Comparison of ENCODE assay signal across 19 mouse cellular contexts in the genomic region with DNA sequence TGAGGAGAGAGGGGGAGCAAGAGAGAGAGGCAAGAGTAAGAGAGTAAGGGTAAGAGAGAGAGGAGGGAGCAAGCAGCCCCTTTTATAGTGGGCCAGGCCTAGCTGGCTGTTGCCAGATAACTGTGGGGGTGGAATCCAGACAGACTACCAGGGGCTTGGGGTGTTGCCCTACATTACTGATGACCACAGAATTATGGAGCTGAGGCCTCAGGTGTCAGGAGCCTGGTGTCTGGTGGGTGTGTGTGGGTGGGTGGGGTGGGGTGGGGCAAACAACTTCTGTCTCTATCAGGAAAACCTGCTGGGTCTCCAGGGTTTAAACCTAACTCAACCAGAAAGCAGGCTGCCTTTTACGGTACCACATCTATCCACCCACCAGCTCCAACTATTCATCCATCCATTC. TPM values are rescaled to one million over a fixed set of nuclear protein-coding genes. Genes with fewer than 3 reads are reported as not detected.
DNase-seq lines count a peak whose midpoint lies in the region; ATAC-seq and TF ChIP-seq lines count a peak whose summit lies in the region.
"Had no signal": no experiment of that assay in that cellular context is flagged by ENCODE, and none has a peak within 500 bp of the region (broad histone marks: within the 10 kb centered on the region; RNA-seq: fewer than 3 reads in every experiment).

No protein-coding gene starts in this region.

- H3K27me3 ChIP-seq in liver, embryonic 11.5 days (replicated peaks; ENCODE audit: control insufficient read depth, insufficient read depth, low read length), result peaks cover 15% of the 10 kb centered on the region
- H3K27me3 ChIP-seq in liver, embryonic 12.5 days (replicated peaks), result peaks cover 34% of the 10 kb centered on the region
- H3K27me3 ChIP-seq in liver, embryonic 14.5 days (ENCODE audit: control insufficient read depth, insufficient read depth, low read length), result no peaks in the 10 kb centered on the region
- no peaks in the 10 kb centered on the region for H3K27me3 ChIP-seq in midbrain, embryonic 14.5 days (ENCODE audit: control insufficient read depth, insufficient read depth, low read length)
- H3K27me3 ChIP-seq: forebrain, embryonic 15.5 days had no signal

- H3K4me2 ChIP-seq in liver, embryonic 11.5 days, result no peak overlapping the region
- H3K4me2 ChIP-seq in liver, embryonic 12.5 days, result no peak overlapping the region
- no peak overlapping the region for H3K4me2 ChIP-seq in liver, embryonic 14.5 days (ENCODE audit: low read depth)
- no peak overlapping the region for H3K4me2 ChIP-seq in midbrain, embryonic 14.5 days (ENCODE audit: low read length)
- H3K4me2 ChIP-seq: embryonic facial prominence, embryonic 12.5 days; forebrain, embryonic 13.5 days; forebrain, embryonic 15.5 days had no signal

- no peak for DNase-seq in liver, embryonic 11.5 days (ENCODE audit: low spot score)
- no peak for DNase-seq in liver, embryonic 14.5 days (ENCODE audit: low read depth in 3 of 3, low spot score in 3 of 3)
- no peak for DNase-seq in midbrain, embryonic 14.5 days
- DNase-seq: adrenal gland, postnatal 10 days; adrenal gland, postnatal 25 days; cerebellum, adult 11 months; cerebellum, adult 18-20 months; cerebellum, adult 8-10 months; cerebellum, postnatal 10 days; cerebellum, postnatal 25 days; forebrain, postnatal 0 days had no signal

- H3K9me3 ChIP-seq in liver, embryonic 11.5 days (ENCODE audit: control insufficient read depth, low read length), result no peaks in the 10 kb centered on the region
- no peaks in the 10 kb centered on the region for H3K9me3 ChIP-seq in liver, embryonic 12.5 days (replicated peaks)
- no peaks in the 10 kb centered on the region for H3K9me3 ChIP-seq in liver, embryonic 14.5 days (ENCODE audit: control insufficient read depth, low read length)
- no peaks in the 10 kb centered on the region for H3K9me3 ChIP-seq in midbrain, embryonic 14.5 days (ENCODE audit: control insufficient read depth, low read length)
- H3K9me3 ChIP-seq: embryonic facial prominence, embryonic 10.5 days; embryonic facial prominence, embryonic 12.5 days; forebrain, embryonic 13.5 days; forebrain, embryonic 15.5 days had no signal

- no peak for TF ChIP-seq EP300 in liver, embryonic 14.5 days (IDR thresholded peaks at IDR 0.05; ENCODE audit: low read depth)

- WGBS in liver, embryonic 11.5 days, result 71% methylated on average over 1 of the region's 1 CpGs
- 56% methylated on average over 1 of the region's 1 CpGs for WGBS in liver, embryonic 12.5 days (ENCODE audit: insufficient replicate concordance)
- WGBS in liver, embryonic 14.5 days (ENCODE audit: insufficient replicate concordance), result 54% methylated on average over 1 of the region's 1 CpGs
- WGBS in midbrain, embryonic 14.5 days, result 100% methylated on average over 1 of the region's 1 CpGs

- no peaks in the 10 kb centered on the region for H3K36me3 ChIP-seq in liver, embryonic 11.5 days (ENCODE audit: control insufficient read depth, insufficient read depth, low read length)
- H3K36me3 ChIP-seq in liver, embryonic 12.5 days, result no peaks in the 10 kb centered on the region
- H3K36me3 ChIP-seq in liver, embryonic 14.5 days (replicated peaks; ENCODE audit: control insufficient read depth, insufficient read depth, low read depth), result no peaks in the 10 kb centered on the region
- no peaks in the 10 kb centered on the region for H3K36me3 ChIP-seq in midbrain, embryonic 14.5 days (ENCODE audit: control insufficient read depth, insufficient read depth, low read length)
- H3K36me3 ChIP-seq: embryonic facial prominence, embryonic 10.5 days; embryonic facial prominence, embryonic 12.5 days; forebrain, embryonic 15.5 days had no signal

- H3K27ac ChIP-seq in liver, embryonic 11.5 days (ENCODE audit: low read depth, low read length), result no peak overlapping the region
- H3K27ac ChIP-seq in liver, embryonic 12.5 days, result no peak overlapping the region
- H3K27ac ChIP-seq in liver, embryonic 14.5 days, result no peak overlapping the region
- no peak overlapping the region for H3K27ac ChIP-seq in midbrain, embryonic 14.5 days (replicated peaks; ENCODE audit: low read depth, low read length)
- H3K27ac ChIP-seq: embryonic facial prominence, embryonic 10.5 days; embryonic facial prominence, embryonic 12.5 days; forebrain, embryonic 13.5 days; forebrain, embryonic 15.5 days had no signal

- H3K4me3 ChIP-seq in liver, embryonic 11.5 days (ENCODE audit: low read depth, low read length), result no peak overlapping the region
- H3K4me3 ChIP-seq in liver, embryonic 12.5 days, result no peak overlapping the region
- no peak overlapping the region for H3K4me3 ChIP-seq in liver, embryonic 14.5 days (ENCODE audit: insufficient read depth in 1 of 2, low read depth in 2 of 2, low read length in 2 of 2)
- no peak overlapping the region for H3K4me3 ChIP-seq in midbrain, embryonic 14.5 days (replicated peaks; ENCODE audit: low read depth, low read length)
- H3K4me3 ChIP-seq: embryonic facial prominence, embryonic 10.5 days; embryonic facial prominence, embryonic 12.5 days; forebrain, embryonic 13.5 days; forebrain, embryonic 15.5 days had no signal

- peak; percentile 45; the same call in 1 of the 2 replicates for ATAC-seq in liver, embryonic 11.5 days (replicated peaks; ENCODE audit: low FRiP score)
- ATAC-seq in liver, embryonic 12.5 days, result peak; percentile 55; the same call in 1 of the 2 replicates
- peak; percentile 51; the same call in 1 of the 2 replicates for ATAC-seq in liver, embryonic 14.5 days (ENCODE audit: insufficient read depth)
- no peak for ATAC-seq in midbrain, embryonic 14.5 days (ENCODE audit: low FRiP score, low TSS enrichment)
- ATAC-seq in activated CD4-positive, CD25-positive, alpha-beta regulatory T cell, adult 4 months, result no peak
- ATAC-seq: forebrain, embryonic 13.5 days; forebrain, embryonic 15.5 days; forebrain, postnatal 0 days had no signal

- H3K4me1 ChIP-seq in liver, embryonic 11.5 days (replicated peaks; ENCODE audit: control insufficient read depth, insufficient read depth, low read length), result peaks cover 2% of the 10 kb centered on the region; the same call in 1 of the 2 replicates
- H3K4me1 ChIP-seq in liver, embryonic 12.5 days, result peaks cover 17% of the 10 kb centered on the region; the same call in 1 of the 2 replicates
- no peaks in the 10 kb centered on the region for H3K4me1 ChIP-seq in liver, embryonic 14.5 days (replicated peaks; ENCODE audit: control insufficient read depth in 2 of 2, insufficient read depth in 2 of 2, low read length in 1 of 2)
- no peaks in the 10 kb centered on the region for H3K4me1 ChIP-seq in midbrain, embryonic 14.5 days (ENCODE audit: control insufficient read depth, insufficient read depth, low read length)
- H3K4me1 ChIP-seq: embryonic facial prominence, embryonic 10.5 days; embryonic facial prominence, embryonic 12.5 days; forebrain, embryonic 13.5 days; forebrain, embryonic 15.5 days had no signal

- no peak overlapping the region for H3K9ac ChIP-seq in liver, embryonic 11.5 days (ENCODE audit: low read depth, low read length)
- no peak overlapping the region for H3K9ac ChIP-seq in liver, embryonic 12.5 days
- no peak overlapping the region for H3K9ac ChIP-seq in liver, embryonic 14.5 days (replicated peaks)
- no peak overlapping the region for H3K9ac ChIP-seq in midbrain, embryonic 14.5 days (replicated peaks; ENCODE audit: low read length)
- H3K9ac ChIP-seq: embryonic facial prominence, embryonic 12.5 days; forebrain, embryonic 13.5 days; forebrain, embryonic 15.5 days; forebrain, postnatal 0 days had no signal

- no peak for TF ChIP-seq CTCF in liver, embryonic 14.5 days (IDR thresholded peaks at IDR 0.05; ENCODE audit: low read depth)

RNA-seq across cellular contexts. Expression of gene Cyp4f39, which starts 24.7 kb away (rescaled TPM):
- polyA plus RNA-seq in liver, embryonic 11.5 days (2014; fragmentation: Nextera tagmentation; extraction: Ambion mirVana), result 0.15 and 0.27 TPM in 2 replicates
- 0.32 and 0.50 TPM in 2 replicates for polyA plus RNA-seq in liver, embryonic 12.5 days (2016; fragmentation: Nextera tagmentation; extraction: Ambion mirVana)
- 0.20 and 0.29 TPM in 2 replicates for polyA plus RNA-seq in liver, embryonic 14.5 days (2012; rRNA removed)
- polyA plus RNA-seq in liver, embryonic 14.5 days (2014; fragmentation: Nextera tagmentation; extraction: Ambion mirVana), result 0.71 and 0.83 TPM in 2 replicates
- 0.67 and 0.82 TPM in 2 replicates for polyA plus RNA-seq in midbrain, embryonic 14.5 days (2014; fragmentation: Nextera tagmentation; extraction: Ambion mirVana)
- under 1 TPM in 1 of 2 experiments, not detected in 1; 0.68 TPM for polyA plus RNA-seq in activated CD4-positive, CD25-positive, alpha-beta regulatory T cell, adult 4 months (2017; shearing (Covaris generic))
- polyA plus RNA-seq: cortical plate, adult 2 months had no signal

RNA-seq across cellular contexts. Expression of gene Cyp4f17, which starts 28.6 kb away (rescaled TPM):
- 1.5 and 2.2 TPM in 2 replicates for polyA plus RNA-seq in liver, embryonic 11.5 days (2014; fragmentation: Nextera tagmentation; extraction: Ambion mirVana)
- 0.91 and 0.96 TPM in 2 replicates for polyA plus RNA-seq in liver, embryonic 12.5 days (2016; fragmentation: Nextera tagmentation; extraction: Ambion mirVana)
- 0.34 and 0.48 TPM in 2 replicates for polyA plus RNA-seq in liver, embryonic 14.5 days (2012; rRNA removed)
- 0.34 and 0.36 TPM in 2 replicates for polyA plus RNA-seq in liver, embryonic 14.5 days (2014; fragmentation: Nextera tagmentation; extraction: Ambion mirVana)
- 10.4 and 10.8 TPM in 2 replicates for polyA plus RNA-seq in midbrain, embryonic 14.5 days (2014; fragmentation: Nextera tagmentation; extraction: Ambion mirVana)
- polyA plus RNA-seq in activated CD4-positive, CD25-positive, alpha-beta regulatory T cell, adult 4 months (2017; shearing (Covaris generic)), result 1 to 10 TPM; 7.5 to 8.8 TPM

RNA-seq across cellular contexts. Expression of gene Pglyrp2, which starts 53.2 kb away (rescaled TPM):
- polyA plus RNA-seq in liver, embryonic 11.5 days (2014; fragmentation: Nextera tagmentation; extraction: Ambion mirVana), result 1.8 and 2.2 TPM in 2 replicates
- polyA plus RNA-seq in liver, embryonic 12.5 days (2016; fragmentation: Nextera tagmentation; extraction: Ambion mirVana), result 1.6 and 1.8 TPM in 2 replicates
- 5.7 and 8.3 TPM in 2 replicates for polyA plus RNA-seq in liver, embryonic 14.5 days (2012; rRNA removed)
- polyA plus RNA-seq in liver, embryonic 14.5 days (2014; fragmentation: Nextera tagmentation; extraction: Ambion mirVana), result 3.6 and 4.0 TPM in 2 replicates
- polyA plus RNA-seq in midbrain, embryonic 14.5 days (2014; fragmentation: Nextera tagmentation; extraction: Ambion mirVana), result not detected in 2 replicates
- polyA plus RNA-seq in activated CD4-positive, CD25-positive, alpha-beta regulatory T cell, adult 4 months (2017; shearing (Covaris generic)), result 10 to 100 TPM; 68.7 to 79.5 TPM
- polyA plus RNA-seq: C2C12; cortical plate, adult 2 months; embryonic facial prominence, embryonic 10.5 days; forebrain, embryonic 13.5 days; forebrain, embryonic 15.5 days; forebrain, postnatal 0 days had no signal

RNA-seq across cellular contexts. Expression of gene Cyp4f16, which starts 59.2 kb away (rescaled TPM):
- polyA plus RNA-seq in liver, embryonic 11.5 days (2014; fragmentation: Nextera tagmentation; extraction: Ambion mirVana), result 5.8 and 6.1 TPM in 2 replicates
- 5.2 and 5.6 TPM in 2 replicates for polyA plus RNA-seq in liver, embryonic 12.5 days (2016; fragmentation: Nextera tagmentation; extraction: Ambion mirVana)
- polyA plus RNA-seq in liver, embryonic 14.5 days (2012; rRNA removed), result 3.1 and 3.2 TPM in 2 replicates
- 2.4 and 3.0 TPM in 2 replicates for polyA plus RNA-seq in liver, embryonic 14.5 days (2014; fragmentation: Nextera tagmentation; extraction: Ambion mirVana)
- polyA plus RNA-seq in midbrain, embryonic 14.5 days (2014; fragmentation: Nextera tagmentation; extraction: Ambion mirVana), result 12.7 and 14.4 TPM in 2 replicates
- 1 to 10 TPM; 7.4 to 7.6 TPM for polyA plus RNA-seq in activated CD4-positive, CD25-positive, alpha-beta regulatory T cell, adult 4 months (2017; shearing (Covaris generic))

Comparison
In these comparisons a context has a peak if more than half of its experiments do, and no peak if none do; other contexts are left out.
1. ATAC-seq: peak in liver, embryonic 11.5 days (single experiment), liver, embryonic 12.5 days (single experiment) and liver, embryonic 14.5 days (single experiment); none in midbrain, embryonic 14.5 days (single experiment) and activated CD4-positive, CD25-positive, alpha-beta regulatory T cell, adult 4 months (single experiment).
2. RNA of gene Pglyrp2, which starts 53.2 kb away (polyA plus RNA-seq): 68.7 to 79.5 TPM in activated CD4-positive, CD25-positive, alpha-beta regulatory T cell, adult 4 months; 3.6 to 8.3 TPM in liver, embryonic 14.5 days, 1.6 to 1.8 TPM in liver, embryonic 12.5 days, 1.8 to 2.2 TPM in liver, embryonic 11.5 days and not detected in midbrain, embryonic 14.5 days; every median in the first group is over 4 times any median in the second.